Mouse (Mus musculus): Measurements from ENCODE around the gene Rab38. TPM values are rescaled to one million over a fixed set of nuclear protein-coding genes. Genes with fewer than 3 reads are reported as not detected.

Gene Rab38
- total and polyA plus RNA-seq, 2 experiments from 2014 or later: 1.4 TPM; not detected in 1

GRCm38 (mm10) chr7:88482110-88482619, 52.1 kb downstream of the Rab38 start:
- no peak overlapping the region for H3K4me2 ChIP-seq (ENCODE audit: low read depth, low read length)
- ATAC-seq (ENCODE audit: insufficient read depth, low read depth): no peak
- TF ChIP-seq CTCF (IDR thresholded peaks at IDR 0.05; ENCODE audit: low read depth) (no peak), EP300 (IDR thresholded peaks at IDR 0.05; ENCODE audit: low read depth) (no peak)
- H3K4me1 ChIP-seq (ENCODE audit: control insufficient read depth, insufficient read depth): no peaks in the 10 kb centered on the region
- H3K27ac ChIP-seq (ENCODE audit: low read depth): no peak overlapping the region
- no peak overlapping the region for H3K9ac ChIP-seq (replicated peaks; ENCODE audit: low read depth, low read length)
- no peak for DNase-seq (ENCODE audit: low spot score)
- H3K27me3 ChIP-seq (ENCODE audit: control insufficient read depth, insufficient read depth, low read length): no peaks in the 10 kb centered on the region
- no peak overlapping the region for H3K4me3 ChIP-seq (ENCODE audit: low read depth, low read length)
- WGBS: 65% methylated on average over 7 of the region's 7 CpGs
- no peaks in the 10 kb centered on the region for H3K9me3 ChIP-seq (replicated peaks; ENCODE audit: control insufficient read depth, low read length)
- no peaks in the 10 kb centered on the region for H3K36me3 ChIP-seq (replicated peaks; ENCODE audit: control insufficient read depth, insufficient read depth, low read length)

GRCm38 (mm10) chr7:88482628-88483027, 52.6 kb downstream of the Rab38 start:
- TF ChIP-seq EP300 (IDR thresholded peaks at IDR 0.05; ENCODE audit: low read depth) (no peak), CTCF (IDR thresholded peaks at IDR 0.05; ENCODE audit: low read depth) (no peak)
- 61% methylated on average over 7 of the region's 7 CpGs for WGBS
- no peaks in the 10 kb centered on the region for H3K36me3 ChIP-seq (replicated peaks; ENCODE audit: control insufficient read depth, insufficient read depth, low read length)
- no peak for ATAC-seq (ENCODE audit: insufficient read depth, low read depth)
- no peak overlapping the region for H3K9ac ChIP-seq (replicated peaks; ENCODE audit: low read depth, low read length)
- no peaks in the 10 kb centered on the region for H3K4me1 ChIP-seq (ENCODE audit: control insufficient read depth, insufficient read depth)
- H3K9me3 ChIP-seq (replicated peaks; ENCODE audit: control insufficient read depth, low read length): no peaks in the 10 kb centered on the region
- DNase-seq (ENCODE audit: low spot score): no peak
- no peak overlapping the region for H3K27ac ChIP-seq (ENCODE audit: low read depth)
- no peaks in the 10 kb centered on the region for H3K27me3 ChIP-seq (ENCODE audit: control insufficient read depth, insufficient read depth, low read length)
- no peak overlapping the region for H3K4me3 ChIP-seq (ENCODE audit: low read depth, low read length)
- no peak overlapping the region for H3K4me2 ChIP-seq (ENCODE audit: low read depth, low read length)

- no peak for ATAC-seq (ENCODE audit: insufficient read depth, low read depth)
- no peaks in the 10 kb centered on the region for H3K36me3 ChIP-seq (replicated peaks; ENCODE audit: control insufficient read depth, insufficient read depth, low read length)
- no peak overlapping the region for H3K4me2 ChIP-seq (ENCODE audit: low read depth, low read length)
- H3K9ac ChIP-seq (replicated peaks; ENCODE audit: low read depth, low read length): no peak overlapping the region
- TF ChIP-seq CTCF (IDR thresholded peaks at IDR 0.05; ENCODE audit: low read depth): no peak
- no peak for TF ChIP-seq EP300 (IDR thresholded peaks at IDR 0.05; ENCODE audit: low read depth)
- no peaks in the 10 kb centered on the region for H3K9me3 ChIP-seq (replicated peaks; ENCODE audit: control insufficient read depth, low read length)
- no peak overlapping the region for H3K4me3 ChIP-seq (ENCODE audit: low read depth, low read length)
- H3K27ac ChIP-seq (ENCODE audit: low read depth): no peak overlapping the region
- DNase-seq (ENCODE audit: low spot score): no peak
- no peaks in the 10 kb centered on the region for H3K27me3 ChIP-seq (ENCODE audit: control insufficient read depth, insufficient read depth, low read length)
- 62% methylated on average over 2 of the region's 2 CpGs for WGBS
- H3K4me1 ChIP-seq (ENCODE audit: control insufficient read depth, insufficient read depth): no peaks in the 10 kb centered on the region
Observed at GRCm38 (mm10) chr7:88491020-88491419, 60.9 kb downstream of the Rab38 start.

GRCm38 (mm10) chr7:88502217-88502817, 72.2 kb downstream of the Rab38 start:
- Histone ChIP-seq H3K4me3 (ENCODE audit: low read depth, low read length) (no peak overlapping the region), H3K27me3 (ENCODE audit: control insufficient read depth, insufficient read depth, low read length) (no peaks in the 10 kb centered on the region), H3K9ac (replicated peaks; ENCODE audit: low read depth, low read length) (no peak overlapping the region), H3K36me3 (replicated peaks; ENCODE audit: control insufficient read depth, insufficient read depth, low read length) (no peaks in the 10 kb centered on the region), H3K4me1 (ENCODE audit: control insufficient read depth, insufficient read depth) (no peaks in the 10 kb centered on the region), H3K4me2 (ENCODE audit: low read depth, low read length) (no peak overlapping the region), H3K27ac (ENCODE audit: low read depth) (no peak overlapping the region), H3K9me3 (replicated peaks; ENCODE audit: control insufficient read depth, low read length) (no peaks in the 10 kb centered on the region)
- TF ChIP-seq CTCF (IDR thresholded peaks at IDR 0.05; ENCODE audit: low read depth) (no peak), EP300 (IDR thresholded peaks at IDR 0.05; ENCODE audit: low read depth) (no peak)
- ATAC-seq (ENCODE audit: insufficient read depth, low read depth): no peak
- 72% methylated on average over 5 of the region's 5 CpGs for WGBS
- no peak for DNase-seq (ENCODE audit: low spot score)

GRCm38 (mm10) chr7:88509748-88510147, 79.7 kb downstream of the Rab38 start:
- Histone ChIP-seq H3K27ac (ENCODE audit: low read depth) (no peak overlapping the region), H3K4me3 (ENCODE audit: low read depth, low read length) (no peak overlapping the region), H3K4me2 (ENCODE audit: low read depth, low read length) (no peak overlapping the region), H3K4me1 (ENCODE audit: control insufficient read depth, insufficient read depth) (no peaks in the 10 kb centered on the region), H3K9ac (replicated peaks; ENCODE audit: low read depth, low read length) (no peak overlapping the region), H3K36me3 (replicated peaks; ENCODE audit: control insufficient read depth, insufficient read depth, low read length) (no peaks in the 10 kb centered on the region), H3K27me3 (ENCODE audit: control insufficient read depth, insufficient read depth, low read length) (no peaks in the 10 kb centered on the region), H3K9me3 (replicated peaks; ENCODE audit: control insufficient read depth, low read length) (no peaks in the 10 kb centered on the region)
- 45% methylated on average over 2 of the region's 2 CpGs for WGBS
- no peak for DNase-seq (ENCODE audit: low spot score)
- no peak for ATAC-seq (ENCODE audit: insufficient read depth, low read depth)
- TF ChIP-seq EP300 (IDR thresholded peaks at IDR 0.05; ENCODE audit: low read depth): no peak
- no peak for TF ChIP-seq CTCF (IDR thresholded peaks at IDR 0.05; ENCODE audit: low read depth)

- H3K4me2 ChIP-seq (ENCODE audit: low read depth, low read length): no peak overlapping the region
- H3K27me3 ChIP-seq (ENCODE audit: control insufficient read depth, insufficient read depth, low read length): no peaks in the 10 kb centered on the region
- 55% methylated on average over 1 of the region's 1 CpGs for whole genome bisulfite sequencing
- ATAC-seq (ENCODE audit: insufficient read depth, low read depth) (no peak), DNase-seq (ENCODE audit: low spot score) (no peak)
- no peak overlapping the region for H3K9ac ChIP-seq (replicated peaks; ENCODE audit: low read depth, low read length)
- no peaks in the 10 kb centered on the region for H3K9me3 ChIP-seq (replicated peaks; ENCODE audit: control insufficient read depth, low read length)
- no peaks in the 10 kb centered on the region for H3K36me3 ChIP-seq (replicated peaks; ENCODE audit: control insufficient read depth, insufficient read depth, low read length)
- H3K4me3 ChIP-seq (ENCODE audit: low read depth, low read length): no peak overlapping the region
- H3K27ac ChIP-seq (ENCODE audit: low read depth): no peak overlapping the region
- no peaks in the 10 kb centered on the region for H3K4me1 ChIP-seq (ENCODE audit: control insufficient read depth, insufficient read depth)
- peak; percentile 10; the same call in 1 of the 2 replicates for TF ChIP-seq CTCF (IDR thresholded peaks at IDR 0.05; ENCODE audit: low read depth)
- no peak for TF ChIP-seq EP300 (IDR thresholded peaks at IDR 0.05; ENCODE audit: low read depth)
Observed at GRCm38 (mm10) chr7:88522481-88522880, 92.4 kb downstream of the Rab38 start.
